Mouse (Mus musculus) liver, adult 2 months (tissue): ENCODE measurements around the gene Wwox. TPM values are rescaled to one million over a fixed set of nuclear protein-coding genes. Genes with fewer than 3 reads are reported as not detected.
"Not testable (repeated sequence)": the region's sequence is repeated elsewhere in the genome, so short reads cannot be mapped to it uniquely, and the experiment has no call there.

Experiments used
- DNase-seq: peaks from one replicate; pipeline ENCODE4 v3.0.0-alpha.2; 2011; ENCODE audit warnings: low read depth, low spot score; ENCODE audit errors: extremely low read depth
- H3K27ac ChIP-seq: fragments of 200-500 bp; replicated peaks from 2 replicates; pipeline ENCODE4 v1.5.1; 2012; ENCODE audit warnings: low read depth, mild to moderate bottlenecking, control low read depth, inconsistent platforms, low read length; ENCODE audit not compliant: insufficient read depth
- H3K27me3 ChIP-seq: fragments of 200-500 bp; 2 replicates; pipeline ENCODE4 v1.6.1; 2012; ENCODE audit warnings: mild to moderate bottlenecking, moderate library complexity, low read length, inconsistent platforms; ENCODE audit not compliant: control insufficient read depth, insufficient read depth
- H3K36me3 ChIP-seq: fragments of 200-500 bp; 2 replicates; pipeline ENCODE4 v1.6.1; 2012; ENCODE audit warnings: low read length, inconsistent platforms; ENCODE audit not compliant: control insufficient read depth, insufficient read depth
- H3K4me1 ChIP-seq: fragments of 200-500 bp; 2 replicates; pipeline ENCODE4 v1.6.1; 2011; ENCODE audit warnings: low read length; ENCODE audit not compliant: control insufficient read depth, insufficient read depth
- H3K4me3 ChIP-seq: fragments of 200-500 bp; 2 replicates; pipeline ENCODE4 v1.5.1; 2011; ENCODE audit warnings: low read depth, mild to moderate bottlenecking, control low read depth, low read length, moderate library complexity; ENCODE audit not compliant: insufficient read depth
- H3K79me2 ChIP-seq: fragments of 200-500 bp; 2 replicates; pipeline ENCODE4 v1.6.1; 2012; ENCODE audit warnings: inconsistent platforms, mild to moderate bottlenecking, low read length, moderate library complexity; ENCODE audit not compliant: control insufficient read depth, insufficient read depth
- H3K9ac ChIP-seq: fragments of 200-500 bp; 2 replicates; pipeline ENCODE4 v1.6.1; 2012; ENCODE audit warnings: low read depth, mild to moderate bottlenecking, control low read depth, inconsistent platforms, low read length
- CTCF ChIP-seq: fragments of 200-500 bp; IDR thresholded peaks from 2 replicates; pipeline ENCODE4 v1.5.1; 2011; ENCODE audit warnings: low read depth, low read length, control low read depth
- POLR2A ChIP-seq: fragments of 200-500 bp; IDR thresholded peaks from 2 replicates; pipeline ENCODE4 v1.6.1; 2011; ENCODE audit warnings: low read length, control low read depth; ENCODE audit not compliant: insufficient read depth; ENCODE audit errors: extremely low read depth
- WGBS: fragments of 180-500 bp; shearing (Covaris S2); methylation state at CpG from one replicate; pipeline ENCODE4 v1.1.7; 2018; 5-methylcytosine and 5-hydroxymethylcytosine counted together
- polyA plus RNA-seq: library from polyadenylated mRNA; depleted of rRNA; stranded (reverse); fragments of >200 nt; gene quantifications from 2 replicates; pipeline ENCODE4 v1.2.3, GENCODE M21; 2012
- total RNA-seq: library from RNA; depleted of rRNA; stranded (reverse); fragments of >200 nt; gene quantifications from 2 replicates; pipeline ENCODE4 v1.2.3, GENCODE M21; 2014

Wwox gene
- total and polyA plus RNA-seq, 2 experiments: 7.2 to 10.0 TPM

DNA sequence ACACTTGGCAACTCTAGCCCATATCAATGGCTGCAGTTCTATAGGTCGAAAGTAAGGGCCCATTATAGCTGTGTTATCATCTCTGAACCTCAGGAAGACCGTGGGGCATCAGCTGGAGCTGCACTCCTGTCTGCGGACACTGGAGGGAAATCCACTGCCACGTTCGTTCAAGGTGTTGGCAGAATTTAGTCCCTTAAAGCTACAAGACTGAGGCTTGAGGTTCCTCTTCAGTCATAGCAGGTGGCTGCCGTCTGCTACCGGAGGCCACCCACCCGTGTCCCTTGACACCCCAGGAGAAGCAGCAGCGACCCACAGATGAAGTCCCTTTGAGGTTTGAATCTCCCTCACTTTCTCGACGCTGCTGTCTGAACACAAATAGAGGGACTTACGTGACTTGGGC, 376.9 kb downstream of the Wwox start:
- Histone ChIP-seq H3K79me2 (no peaks in the 10 kb centered on the region), H3K27me3 (no peaks in the 10 kb centered on the region), H3K4me1 (no peaks in the 10 kb centered on the region), H3K4me3 (no peak overlapping the region), H3K9ac (no peak overlapping the region), H3K36me3 (no peaks in the 10 kb centered on the region), H3K27ac (no peak overlapping the region)
- TF ChIP-seq CTCF (no peak), POLR2A (no peak)
- WGBS: 79% methylated on average over 12 of the region's 12 CpGs
- no peak for DNase-seq

DNA sequence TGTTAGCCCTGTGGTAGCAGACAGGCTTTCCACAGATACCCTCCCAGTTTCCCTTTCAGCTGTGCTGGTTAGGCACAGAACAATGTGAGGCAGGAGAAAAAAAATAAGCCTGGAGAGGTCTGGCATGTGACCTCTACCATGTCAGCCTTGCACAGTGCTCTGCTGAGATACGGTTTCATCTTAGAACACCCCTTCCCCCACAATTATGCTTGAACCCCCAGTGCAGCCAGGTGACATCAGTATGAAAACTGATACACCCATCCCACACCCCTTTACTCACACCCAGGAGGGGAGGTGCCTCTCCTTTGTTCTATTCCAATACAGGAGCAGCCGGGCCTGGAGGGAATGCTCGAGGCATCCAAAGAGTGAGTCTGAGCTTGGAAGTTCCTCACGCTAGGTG, 377.5 kb downstream of the Wwox start:
- TF ChIP-seq POLR2A: no peak
- no peak for TF ChIP-seq CTCF
- H3K27ac ChIP-seq: no peak overlapping the region

DNA sequence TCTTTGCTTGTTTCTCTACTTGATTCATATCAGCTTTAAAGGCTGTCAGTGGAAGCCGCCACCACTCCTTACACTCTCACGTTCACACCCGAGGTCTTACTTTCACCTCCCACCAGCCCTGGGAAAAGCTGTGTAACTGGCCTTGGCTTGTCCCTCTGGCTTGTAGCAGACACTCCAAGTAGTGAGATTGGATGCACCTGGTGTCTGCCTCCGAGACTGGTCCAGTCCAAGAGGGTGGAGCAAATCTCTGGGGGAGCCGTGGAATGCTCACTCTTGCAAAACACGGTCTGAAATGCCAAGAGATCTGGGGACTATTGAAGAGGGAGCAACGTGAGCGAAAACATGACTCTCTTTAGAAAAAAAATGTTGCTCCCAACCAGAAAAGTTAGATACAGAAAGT, 382.1 kb downstream of the Wwox start:
- H3K36me3 ChIP-seq: no peaks in the 10 kb centered on the region
- no peak overlapping the region for H3K27ac ChIP-seq
- H3K4me1 ChIP-seq: no peaks in the 10 kb centered on the region
- no peak overlapping the region for H3K4me3 ChIP-seq
- H3K79me2 ChIP-seq: no peaks in the 10 kb centered on the region
- no peak for TF ChIP-seq CTCF
- no peak for TF ChIP-seq POLR2A
- no peak for DNase-seq
- no peak overlapping the region for H3K9ac ChIP-seq
- no peaks in the 10 kb centered on the region for H3K27me3 ChIP-seq
- 61% methylated on average over 8 of the region's 8 CpGs for WGBS

More for the DNA sequence above, 377.5 kb downstream of the Wwox start:
- H3K79me2 ChIP-seq: no peaks in the 10 kb centered on the region
- no peak overlapping the region for H3K9ac ChIP-seq
- H3K27me3 ChIP-seq: no peaks in the 10 kb centered on the region
- no peak overlapping the region for H3K4me3 ChIP-seq
- no peak for DNase-seq
- H3K36me3 ChIP-seq: no peaks in the 10 kb centered on the region
- H3K4me1 ChIP-seq: no peaks in the 10 kb centered on the region
- WGBS: 87% methylated on average over 4 of the region's 4 CpGs

DNA sequence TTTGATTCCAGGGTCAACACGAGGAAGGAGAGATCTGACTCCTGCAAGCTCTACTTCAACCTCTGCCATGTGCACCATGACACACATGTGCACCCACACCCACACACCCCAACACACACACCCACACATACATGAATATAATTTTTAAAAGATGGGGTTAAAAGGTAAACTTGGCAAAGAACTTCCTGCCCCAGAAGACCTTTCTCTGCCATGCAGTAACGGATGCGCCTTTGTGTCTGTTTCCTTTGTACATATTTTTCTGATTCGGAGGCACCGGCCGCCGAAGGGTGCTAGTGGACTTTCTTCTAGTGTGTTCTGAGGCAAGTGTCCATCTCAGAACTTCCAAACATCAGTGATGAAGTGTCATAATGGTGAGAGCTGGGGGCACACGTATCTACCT, 386.0 kb downstream of the Wwox start:
- TF ChIP-seq CTCF (no peak), POLR2A (no peak)
- Histone ChIP-seq H3K36me3 (no peaks in the 10 kb centered on the region), H3K4me1 (no peaks in the 10 kb centered on the region), H3K9ac (no peak overlapping the region), H3K79me2 (no peaks in the 10 kb centered on the region), H3K4me3 (no peak overlapping the region), H3K27me3 (no peaks in the 10 kb centered on the region), H3K27ac (no peak overlapping the region)
- 86% methylated on average over 8 of the region's 8 CpGs for WGBS
- DNase-seq: no peak

DNA sequence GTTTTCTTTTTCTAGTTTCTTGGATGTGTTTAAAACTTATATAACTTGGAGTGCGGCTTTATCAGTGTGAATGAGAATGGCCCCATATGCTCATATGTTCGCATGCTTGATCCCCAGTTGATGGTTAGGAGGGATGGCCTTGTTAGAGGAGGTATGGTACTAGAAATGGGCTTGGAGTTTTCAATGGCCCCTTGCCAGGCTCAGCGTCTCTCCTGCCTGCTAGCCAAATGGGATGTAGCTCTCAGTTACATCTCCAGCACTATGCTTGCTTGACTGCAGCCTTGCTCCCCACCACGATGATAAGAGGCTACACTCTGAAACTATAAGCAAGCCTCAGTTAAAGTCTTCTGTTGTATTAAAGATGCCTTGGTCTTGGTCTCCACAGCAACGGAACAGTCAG, 387.5 kb downstream of the Wwox start:
- DNase-seq: no peak
- Histone ChIP-seq H3K4me1 (no peaks in the 10 kb centered on the region), H3K79me2 (no peaks in the 10 kb centered on the region), H3K4me3 (no peak overlapping the region), H3K27ac (no peak overlapping the region), H3K27me3 (no peaks in the 10 kb centered on the region), H3K36me3 (no peaks in the 10 kb centered on the region), H3K9ac (no peak overlapping the region)
- WGBS: 89% methylated on average over 5 of the region's 5 CpGs
- TF ChIP-seq CTCF (no peak), POLR2A (no peak)

DNA sequence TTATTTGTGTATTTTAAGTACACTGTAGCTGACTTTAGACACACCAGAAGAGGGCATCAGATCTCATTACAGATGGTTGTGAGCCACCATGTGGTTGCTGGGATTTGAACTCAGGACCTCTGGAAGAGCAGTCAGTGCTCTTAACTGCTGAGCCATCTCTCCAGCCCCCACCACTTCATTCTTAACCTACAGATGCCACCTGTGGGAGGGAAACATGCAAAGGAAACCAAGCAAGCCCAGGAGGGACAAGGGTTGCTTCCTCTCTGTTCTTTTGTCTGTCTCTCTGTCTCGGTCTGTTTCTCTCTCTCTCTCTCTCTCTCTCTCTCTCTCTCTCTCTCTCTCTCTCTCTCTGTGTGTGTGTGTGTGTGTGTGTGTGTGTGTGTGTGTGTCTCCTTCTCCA, 388.4 kb downstream of the Wwox start:
- H3K36me3 ChIP-seq, DNase-seq, H3K9ac ChIP-seq, H3K27me3 ChIP-seq, H3K4me3 ChIP-seq, H3K27ac ChIP-seq, H3K79me2 ChIP-seq, H3K4me1 ChIP-seq: not testable (repeated sequence)
- WGBS: 91% methylated on average over 1 of the region's 1 CpGs
